Mouse (Mus musculus): ENCODE measurements around the gene Tap2. TPM values are rescaled to one million over a fixed set of nuclear protein-coding genes. Genes with fewer than 3 reads are reported as not detected.

The Tap2 gene
- polyA plus RNA-seq, 1 experiment = 28.0 TPM

DNA sequence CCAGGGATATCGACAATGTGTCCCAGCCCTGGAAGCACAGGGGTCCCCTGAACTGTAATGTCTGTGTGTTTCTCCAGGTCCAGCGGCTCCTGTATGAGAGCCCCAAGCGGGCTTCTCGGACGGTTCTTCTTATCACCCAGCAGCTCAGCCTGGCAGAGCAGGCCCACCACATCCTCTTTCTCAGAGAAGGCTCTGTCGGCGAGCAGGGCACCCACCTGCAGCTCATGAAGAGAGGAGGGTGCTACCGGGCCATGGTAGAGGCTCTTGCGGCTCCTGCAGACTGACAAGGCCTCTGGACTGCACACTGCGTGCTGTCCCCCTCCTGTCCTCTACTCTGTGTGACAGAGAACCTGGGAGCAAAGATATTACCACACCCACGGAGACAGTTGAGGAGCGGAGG lies 6.8 kb upstream of the Tap2 start:
- no peak for DNase-seq (ENCODE audit: low read depth)

- no peak for DNase-seq (ENCODE audit: low read depth)
These were observed 6.1 kb upstream of the Tap2 start, which contains the start of gene Psmb8 for GRCm38 (mm10) chr17:34196941-34197894. TSS of gene Psmb8 (plus strand) at chr17:34197721.

DNA sequence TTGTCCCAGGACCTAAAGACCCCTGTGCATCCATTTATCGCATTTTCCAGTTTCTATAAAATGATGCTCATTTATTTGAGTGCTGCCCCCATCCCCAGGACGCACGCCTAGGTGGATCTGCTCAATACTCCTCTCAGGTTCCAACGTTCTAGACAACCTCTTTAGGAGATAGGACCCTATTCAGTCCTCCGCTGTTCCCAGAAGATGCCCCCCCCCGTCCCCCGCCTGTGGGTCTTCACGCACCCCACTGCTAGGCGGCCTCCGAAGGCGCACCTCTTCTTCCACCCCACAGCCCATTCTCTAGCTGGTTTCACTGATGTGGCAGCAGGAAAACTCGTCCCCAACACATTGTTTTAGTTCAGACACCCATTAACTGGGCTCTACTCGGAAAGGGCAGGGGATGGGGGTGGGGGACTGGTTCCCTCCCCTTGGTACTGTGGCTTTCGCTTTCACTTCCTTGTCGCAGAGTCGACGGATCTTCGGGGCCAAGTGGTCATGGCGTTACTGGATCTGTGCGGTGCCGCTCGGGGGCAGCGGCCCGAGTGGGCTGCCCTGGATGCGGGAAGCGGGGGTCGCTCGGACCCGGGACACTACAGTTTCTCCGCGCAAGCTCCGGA lies 5.3 kb upstream of the Tap2 start:
- DNase-seq (ENCODE audit: low read depth) = no peak

DNA sequence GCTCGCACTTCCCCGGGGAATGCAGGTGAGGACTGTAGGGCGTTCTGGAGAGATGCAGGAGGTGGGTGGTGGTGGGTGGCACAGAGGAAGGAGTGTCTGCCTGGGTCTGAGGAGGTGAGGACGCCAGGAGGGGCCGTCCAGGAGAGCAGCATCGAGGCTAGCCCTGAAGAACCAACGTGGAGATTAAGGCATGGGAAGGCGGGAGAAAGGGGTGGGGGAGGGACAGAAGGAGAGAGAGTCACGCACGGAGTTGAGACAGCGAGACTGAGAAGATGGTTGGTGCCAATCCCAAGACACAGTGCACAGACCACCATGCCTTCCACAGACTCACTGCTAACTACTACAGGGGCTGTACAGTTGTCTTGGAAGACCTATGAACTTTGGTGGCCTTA lies 4.8 kb upstream of the Tap2 start:
- no peak for DNase-seq (ENCODE audit: low read depth)

DNA sequence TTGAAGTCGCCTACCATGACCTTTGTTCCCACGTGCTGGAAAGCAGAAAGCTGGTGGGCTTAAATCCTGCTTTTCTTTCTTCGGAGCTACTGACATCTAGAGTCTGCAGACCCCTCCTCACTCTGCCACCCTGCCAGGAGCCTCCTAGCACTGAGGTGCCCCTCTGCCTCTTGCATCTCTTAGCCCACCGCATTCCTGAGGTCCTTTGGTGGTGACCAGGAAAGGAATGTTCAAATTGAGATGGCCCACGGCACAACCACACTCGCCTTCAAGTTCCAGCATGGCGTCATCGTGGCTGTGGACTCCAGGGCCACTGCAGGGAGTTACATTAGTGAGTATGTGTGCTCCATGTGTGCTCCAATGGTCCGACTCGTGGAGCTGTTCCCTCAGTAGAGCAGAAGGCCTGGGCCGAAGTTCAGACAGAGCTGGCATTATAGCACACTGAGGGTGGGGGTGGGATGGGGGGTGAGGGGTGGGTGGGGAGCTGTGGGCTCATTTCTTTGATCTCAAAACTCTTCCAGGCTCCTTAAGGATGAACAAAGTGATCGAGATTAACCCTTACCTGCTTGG lies 4.2 kb upstream of the Tap2 start:
- no peak for DNase-seq (ENCODE audit: low read depth)

DNA sequence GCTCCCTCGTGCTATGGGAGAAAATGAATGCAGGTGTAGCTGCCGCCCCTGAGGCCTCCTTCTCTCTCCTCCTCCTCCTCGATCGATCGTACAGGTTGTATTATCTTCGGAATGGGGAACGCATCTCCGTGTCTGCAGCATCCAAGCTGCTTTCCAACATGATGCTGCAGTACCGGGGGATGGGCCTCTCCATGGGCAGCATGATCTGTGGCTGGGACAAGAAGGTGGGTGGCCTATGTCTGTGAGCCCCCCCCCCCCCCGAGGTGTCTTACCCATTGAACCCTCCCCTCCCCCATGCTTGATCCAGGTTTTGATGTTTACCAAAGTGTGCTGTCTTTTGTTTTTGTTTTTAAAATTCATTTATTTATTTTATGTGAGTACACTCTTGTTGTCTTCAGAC lies 3.3 kb upstream of the Tap2 start:
- no peak for DNase-seq (ENCODE audit: low read depth)

- no peak for DNase-seq (ENCODE audit: low read depth)
These were observed 2.4 kb upstream of the Tap2 start for GRCm38 (mm10) chr17:34200772-34201505.

DNA sequence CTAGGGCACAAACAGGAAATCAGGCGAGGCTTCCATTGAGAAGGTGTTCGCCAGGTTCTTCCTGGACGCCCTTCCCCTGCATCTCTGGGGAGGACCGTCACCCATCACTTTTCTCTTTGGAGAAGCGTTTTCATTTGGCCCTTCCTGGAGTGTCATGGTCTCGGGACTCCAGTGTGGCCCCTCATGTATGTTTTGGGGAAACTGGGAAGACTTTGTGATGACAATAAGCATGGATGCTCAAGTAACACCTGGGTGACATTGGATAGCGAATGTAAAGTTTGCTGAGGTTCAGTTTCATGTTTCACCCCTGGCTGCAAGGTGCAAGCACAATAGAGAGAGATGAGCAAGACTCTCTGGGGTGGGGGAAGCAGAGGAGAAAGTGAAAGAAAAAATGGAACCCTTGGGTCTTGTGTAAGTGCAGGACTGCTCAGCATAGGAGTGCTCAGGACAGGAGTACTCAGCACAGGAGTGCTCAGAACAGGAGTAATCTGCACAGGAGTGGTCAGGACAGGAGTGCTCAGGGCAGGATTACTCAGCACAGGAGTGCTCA lies 1.7 kb upstream of the Tap2 start:
- DNase-seq (ENCODE audit: low read depth) = no peak

DNA sequence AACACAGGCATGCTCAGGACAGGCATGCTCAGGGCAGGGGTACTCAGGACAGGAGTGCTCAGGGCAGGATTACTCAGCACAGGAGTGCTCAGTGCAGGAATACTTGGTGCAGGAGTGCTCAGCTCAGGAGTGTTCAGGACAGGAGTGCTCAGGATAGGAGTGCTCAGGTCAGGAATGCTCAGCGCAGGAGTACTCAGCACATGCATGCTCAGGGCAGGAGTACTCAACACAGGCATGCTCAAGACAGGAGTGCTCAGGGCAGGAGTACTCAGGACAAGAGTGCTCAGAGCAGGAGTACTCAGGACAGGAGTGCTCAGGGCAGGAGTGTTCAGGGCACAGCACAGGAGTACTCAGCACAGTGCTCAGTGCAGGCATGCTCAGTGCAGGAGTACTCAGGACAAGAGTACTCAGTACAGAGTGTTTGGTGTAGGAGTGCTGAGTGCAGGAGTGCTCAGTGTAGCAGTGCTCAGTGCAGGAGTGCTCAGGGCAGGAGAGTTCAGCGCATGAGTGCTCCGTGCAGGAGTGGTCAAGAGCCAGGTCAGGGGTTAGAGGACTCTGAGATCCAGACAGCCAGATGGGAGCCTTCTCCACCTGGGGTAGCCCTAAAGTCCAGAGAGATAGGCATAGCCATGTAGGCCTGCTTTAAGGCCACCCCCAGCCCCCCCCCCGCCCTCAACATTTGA lies 426 bp upstream of the Tap2 start:
- no peak for DNase-seq (ENCODE audit: low read depth)

DNA sequence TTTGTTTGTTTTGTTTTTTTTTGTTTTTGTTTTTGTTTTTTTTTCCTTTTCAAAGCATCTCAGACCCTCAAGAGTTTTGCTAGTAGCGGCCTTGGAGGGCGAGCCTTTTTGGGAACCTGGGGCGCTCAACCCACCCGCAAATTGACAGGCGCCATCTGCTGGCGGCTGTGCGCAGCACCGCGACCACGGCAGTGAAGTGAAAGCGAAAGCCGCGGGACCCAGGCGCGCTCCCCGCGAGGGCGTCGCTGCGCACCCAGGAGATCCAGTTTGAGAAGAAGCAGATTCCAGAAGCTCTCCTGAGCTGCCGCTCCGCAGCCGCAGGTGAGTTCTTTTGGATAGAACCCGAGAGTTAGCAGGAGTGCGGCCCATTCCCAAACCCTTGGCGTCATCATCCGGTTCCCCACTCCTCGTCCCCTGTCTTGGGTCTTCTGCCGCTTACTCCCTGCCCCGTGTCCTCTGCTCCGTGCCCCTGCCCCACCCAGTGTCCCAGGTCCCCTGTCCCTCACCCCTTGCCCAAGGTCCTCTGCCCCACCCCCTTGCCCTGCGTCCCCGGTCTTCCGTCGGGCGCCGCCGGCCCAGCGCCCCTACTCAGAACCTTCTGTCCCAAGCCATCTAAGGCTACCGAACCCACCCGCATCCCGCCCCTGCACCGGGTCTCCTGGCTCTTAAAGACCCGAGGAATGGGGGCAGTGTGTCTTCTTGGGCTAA lies 1.1 kb downstream of the Tap2 start:
- DNase-seq (ENCODE audit: low read depth) = no peak

- no peak for DNase-seq (ENCODE audit: low read depth)
These were observed 1.9 kb downstream of the Tap2 start for GRCm38 (mm10) chr17:34205021-34205745.

- DNase-seq (ENCODE audit: low read depth) = no peak
These were observed 2.4 kb downstream of the Tap2 start for GRCm38 (mm10) chr17:34205746-34206176.

- no peak for DNase-seq (ENCODE audit: low read depth)
These were observed 3.4 kb downstream of the Tap2 start for GRCm38 (mm10) chr17:34206731-34207130.

DNA sequence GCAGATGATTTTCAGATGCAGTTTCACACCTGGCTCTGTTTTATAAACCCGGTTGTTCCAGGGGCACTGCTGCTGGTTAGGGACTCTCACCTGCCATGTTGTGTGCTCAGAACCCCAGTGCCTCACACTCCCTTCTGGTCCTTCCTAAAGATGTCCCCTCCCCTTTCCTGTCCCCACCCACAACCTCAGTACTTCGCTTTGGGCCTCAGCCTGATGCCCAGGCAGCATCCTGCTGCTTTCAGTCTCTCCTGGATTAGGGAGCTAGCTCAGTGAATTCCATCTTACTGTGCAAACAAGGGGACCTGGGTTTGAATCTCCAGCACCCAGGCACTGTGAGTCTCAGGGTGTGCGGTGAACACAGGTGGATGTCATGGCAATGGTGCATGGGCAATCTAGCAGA lies 4.1 kb downstream of the Tap2 start:
- no peak for DNase-seq (ENCODE audit: low read depth)

DNA sequence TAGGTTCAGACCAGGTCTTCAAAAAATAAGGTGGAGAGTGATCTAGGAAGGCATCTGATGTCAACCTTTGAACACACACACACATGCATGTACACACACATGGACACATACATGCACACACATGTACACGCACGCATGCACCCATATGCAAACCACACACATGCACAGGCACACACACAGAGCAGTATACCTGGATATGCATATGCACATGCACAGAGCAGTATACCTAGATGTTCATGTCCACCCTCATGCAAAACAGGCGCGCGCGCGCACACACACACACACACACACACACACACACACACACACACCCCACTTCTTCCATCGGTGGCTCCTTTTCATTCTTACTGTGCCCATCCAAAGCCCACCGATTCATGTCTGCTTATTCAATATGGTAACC lies 4.5 kb downstream of the Tap2 start:
- no peak for DNase-seq (ENCODE audit: low read depth)

DNA sequence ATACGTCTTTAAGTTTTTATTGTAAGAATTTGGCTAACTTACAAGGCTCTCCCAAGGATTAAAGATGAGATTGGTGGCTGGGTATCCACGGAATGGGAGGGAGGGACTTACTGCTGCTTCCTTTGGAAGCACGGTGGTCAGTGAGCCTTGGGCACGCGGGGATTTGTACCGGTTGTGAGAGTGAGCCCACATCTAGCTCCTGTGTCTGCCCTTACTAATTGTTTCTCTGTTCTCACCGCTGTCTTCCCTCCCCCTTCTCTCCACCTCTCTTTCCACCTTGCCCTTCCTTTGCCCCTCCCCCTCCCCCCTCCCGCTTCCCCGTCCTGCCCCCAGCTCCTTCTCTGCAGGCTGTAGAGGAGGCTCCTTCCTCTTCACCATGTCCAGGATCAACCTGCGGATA lies 5.1 kb downstream of the Tap2 start:
- DNase-seq (ENCODE audit: low read depth) = no peak

DNA sequence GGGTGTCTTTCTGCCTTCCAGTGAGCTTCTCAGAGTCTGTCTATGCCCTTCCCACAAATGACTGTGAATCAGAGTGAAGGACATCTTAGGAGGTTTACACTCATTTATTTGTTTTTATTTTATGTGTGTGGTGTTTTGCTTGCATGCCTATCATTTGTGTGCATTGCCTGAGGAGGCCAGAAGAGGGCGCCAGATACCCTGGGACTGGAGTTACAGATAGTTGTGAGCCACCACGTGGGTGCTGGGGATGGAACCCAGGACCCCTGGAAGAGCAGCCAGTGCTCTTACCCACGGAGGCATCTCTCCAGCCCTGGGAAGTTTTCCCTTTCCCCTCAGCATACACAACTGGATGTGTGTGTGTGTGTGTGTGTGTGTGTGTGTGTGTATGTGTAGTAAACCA lies 6.4 kb downstream of the Tap2 start:
- no peak for DNase-seq (ENCODE audit: low read depth)

DNA sequence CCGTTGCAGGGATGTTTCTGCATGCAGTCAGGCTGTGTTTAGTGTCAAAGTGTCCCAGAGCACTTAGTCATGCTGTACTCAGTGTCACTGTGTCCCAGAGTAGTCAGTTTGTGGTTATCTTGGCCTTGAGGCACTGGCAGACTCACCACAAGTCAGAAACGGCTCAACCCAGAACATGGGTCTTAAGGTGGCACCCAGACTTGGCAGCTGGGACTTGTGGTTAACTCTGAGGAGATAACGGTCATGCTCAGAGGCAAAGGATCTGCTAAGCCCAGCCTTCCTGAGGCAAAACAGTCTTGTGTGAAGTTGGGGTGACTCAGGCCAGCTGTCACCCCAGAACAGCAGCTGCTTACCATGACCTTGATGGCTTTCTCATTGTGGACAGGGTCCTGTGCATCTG lies 7.3 kb downstream of the Tap2 start:
- no peak for DNase-seq (ENCODE audit: low read depth)

- no peak for DNase-seq (ENCODE audit: low read depth)
These were observed 8.5 kb downstream of the Tap2 start for GRCm38 (mm10) chr17:34211746-34212365.

Data from gonadal fat pad, adult 2 months (tissue).